Comparison of ENCODE assay signal across 8 mouse cellular contexts in genomic region chr1:59833723-59834122, GRCm38 (mm10).
A peak's percentile ranks its signal among the peaks of the same experiment; 100 is the strongest.
DNase-seq lines count a peak whose midpoint lies in the region; ATAC-seq and TF ChIP-seq lines count a peak whose summit lies in the region.

No protein-coding gene starts in this region.

- no peaks in the 10 kb centered on the region for H3K36me3 ChIP-seq in heart, postnatal 0 days (replicated peaks; ENCODE audit: control insufficient read depth, insufficient read depth, low read length)
- no peaks in the 10 kb centered on the region for H3K36me3 ChIP-seq in liver, embryonic 16.5 days (ENCODE audit: control insufficient read depth, insufficient read depth)
- H3K36me3 ChIP-seq in stomach, embryonic 14.5 days (ENCODE audit: control insufficient read depth, insufficient read depth, low read length), result no peaks in the 10 kb centered on the region

- no peak for TF ChIP-seq CTCF in heart, postnatal 0 days (IDR thresholded peaks at IDR 0.05; ENCODE audit: low read depth)

- no peaks in the 10 kb centered on the region for H3K4me1 ChIP-seq in heart, postnatal 0 days (ENCODE audit: control insufficient read depth, insufficient read depth)
- H3K4me1 ChIP-seq in liver, embryonic 16.5 days (ENCODE audit: control insufficient read depth, low read depth, low read length), result no peaks in the 10 kb centered on the region; the same call in 1 of the 2 replicates
- H3K4me1 ChIP-seq in stomach, embryonic 14.5 days (ENCODE audit: control insufficient read depth, insufficient read depth, low read length), result 0 out of 2 replicates have a peak, but pooled peaks cover 6% of the 10 kb centered on the region

- no peak overlapping the region for H3K4me3 ChIP-seq in heart, postnatal 0 days (ENCODE audit: low read depth, low read length)
- no peak overlapping the region for H3K4me3 ChIP-seq in liver, embryonic 16.5 days (ENCODE audit: low read depth, low read length)
- no peak overlapping the region for H3K4me3 ChIP-seq in stomach, embryonic 14.5 days (ENCODE audit: low read depth, low read length)

- peak; percentile 47; the same call in 1 of the 2 replicates for ATAC-seq in heart, postnatal 0 days (ENCODE audit: insufficient read depth, low read depth)
- peak; percentile 76 for ATAC-seq in liver, embryonic 16.5 days (ENCODE audit: low read depth)
- no peak; the same call in 1 of the 2 replicates for ATAC-seq in stomach, embryonic 14.5 days (ENCODE audit: insufficient number of reproducible peaks, insufficient read depth, low FRiP score, low read depth)

- DNase-seq in right cerebral cortex, adult 18-20 months, result peak; percentile 34
- DNase-seq in right cerebral cortex, postnatal 4 days, result no peak
- peak; percentile 34 for DNase-seq in heart, postnatal 0 days (ENCODE audit: low spot score)
- DNase-seq in kidney, postnatal 25 days, result peak; percentile 36 to 55
- DNase-seq in gastrocnemius, adult 8-10 months (ENCODE audit: low spot score in 2 of 2), result no peak
- no peak for DNase-seq in T-cell, adult 2 months (ENCODE audit: low spot score)

- H3K27ac ChIP-seq in heart, postnatal 0 days (ENCODE audit: low read depth), result 0 out of 2 replicates have a peak overlapping the region, but pooled peaks have one; percentile 1
- H3K27ac ChIP-seq in liver, embryonic 16.5 days (ENCODE audit: low read length), result no peak overlapping the region
- H3K27ac ChIP-seq in stomach, embryonic 14.5 days (ENCODE audit: low read length), result peak overlapping the region; percentile 44; the same call in 1 of the 2 replicates

- no peak overlapping the region for H3K9ac ChIP-seq in heart, postnatal 0 days (replicated peaks; ENCODE audit: low read depth, low read length)
- no peak overlapping the region for H3K9ac ChIP-seq in liver, embryonic 16.5 days (ENCODE audit: low read depth, low read length)
- H3K9ac ChIP-seq in stomach, embryonic 14.5 days (replicated peaks; ENCODE audit: low read depth, low read length), result no peak overlapping the region

- H3K9me3 ChIP-seq in heart, postnatal 0 days (replicated peaks; ENCODE audit: control insufficient read depth, low read length), result no peaks in the 10 kb centered on the region
- H3K9me3 ChIP-seq in liver, embryonic 16.5 days (replicated peaks; ENCODE audit: control insufficient read depth, low read length), result no peaks in the 10 kb centered on the region
- no peaks in the 10 kb centered on the region for H3K9me3 ChIP-seq in stomach, embryonic 14.5 days (ENCODE audit: control insufficient read depth, low read depth, low read length)

- no peak overlapping the region for H3K4me2 ChIP-seq in heart, postnatal 0 days (ENCODE audit: low read depth, low read length)
- H3K4me2 ChIP-seq in liver, embryonic 16.5 days (ENCODE audit: low read depth, low read length), result no peak overlapping the region
- H3K4me2 ChIP-seq in stomach, embryonic 14.5 days (replicated peaks; ENCODE audit: low read depth, low read length), result no peak overlapping the region

- 12% methylated on average over 2 of the region's 2 CpGs for WGBS in heart, postnatal 0 days
- 22% methylated on average over 2 of the region's 2 CpGs for WGBS in liver, embryonic 16.5 days (ENCODE audit: insufficient replicate concordance)
- 4% methylated on average over 2 of the region's 2 CpGs for WGBS in stomach, embryonic 14.5 days

- TF ChIP-seq EP300 in heart, postnatal 0 days (IDR thresholded peaks at IDR 0.05; ENCODE audit: low read depth), result no peak

- no peaks in the 10 kb centered on the region for H3K27me3 ChIP-seq in heart, postnatal 0 days (ENCODE audit: control insufficient read depth, insufficient read depth, low read length)
- no peaks in the 10 kb centered on the region for H3K27me3 ChIP-seq in liver, embryonic 16.5 days (ENCODE audit: control insufficient read depth, insufficient read depth, low read depth, low read length)
- H3K27me3 ChIP-seq in stomach, embryonic 14.5 days (ENCODE audit: control insufficient read depth, insufficient read depth, low read length), result no peaks in the 10 kb centered on the region

Comparison
In these comparisons a context has a peak if more than half of its experiments do, and no peak if none do; other contexts are left out.
1. DNase-seq: peak in right cerebral cortex, adult 18-20 months (single experiment), heart, postnatal 0 days (single experiment) and kidney, postnatal 25 days (2 of 2); none in right cerebral cortex, postnatal 4 days (single experiment), gastrocnemius, adult 8-10 months (0 of 2) and T-cell, adult 2 months (single experiment).